Mouse (Mus musculus) testis, postnatal 10 days (tissue): ENCODE measurements at regions not wholly inside any gene's neighbourhood (a gene's known extent, or its start where the extent isn't known, plus 50 kb on each side); places are given as distances from the start of the nearest gene placed in this dataset.

Experiments used
- DNase-seq: peaks from one replicate; pipeline ENCODE4 v3.0.0; 2021; ENCODE audit warnings: low spot score

- no peak for DNase-seq
These were observed 58.4 kb upstream of the Pced1b start for GRCm38 (mm10) chr15:97188545-97188944.

- no peak for DNase-seq
These were observed 59.1 kb upstream of the Pced1b start for GRCm38 (mm10) chr15:97187831-97188230.

- DNase-seq, result no peak
These were observed 60.9 kb upstream of the Pced1b start for GRCm38 (mm10) chr15:97186034-97186433.

GRCm38 (mm10) chr15:97182617-97183038 lies 64.3 kb upstream of the Pced1b start:
- no peak for DNase-seq

- DNase-seq, result no peak
These were observed 65.8 kb upstream of the Pced1b start for GRCm38 (mm10) chr15:97180970-97181669.

GRCm38 (mm10) chr15:97178286-97178685 lies 68.6 kb upstream of the Pced1b start:
- no peak for DNase-seq

- no peak for DNase-seq
These were observed 69.1 kb upstream of the Pced1b start for GRCm38 (mm10) chr15:97177806-97178205.

- DNase-seq, result no peak
These were observed 71.9 kb upstream of the Pced1b start for GRCm38 (mm10) chr15:97174989-97175388.

GRCm38 (mm10) chr15:97173233-97173632 lies 73.7 kb upstream of the Pced1b start:
- DNase-seq, result no peak

- no peak for DNase-seq
These were observed 76.8 kb upstream of the Pced1b start for GRCm38 (mm10) chr15:97170074-97170473.

GRCm38 (mm10) chr15:97169381-97169780 lies 77.5 kb upstream of the Pced1b start:
- DNase-seq, result no peak

- DNase-seq, result no peak
These were observed 79.8 kb upstream of the Pced1b start for GRCm38 (mm10) chr15:97167116-97167515.

GRCm38 (mm10) chr15:97164616-97165015 lies 82.3 kb upstream of the Pced1b start:
- no peak for DNase-seq

GRCm38 (mm10) chr15:97163971-97164370 lies 82.9 kb upstream of the Pced1b start:
- no peak for DNase-seq

- DNase-seq, result no peak
These were observed 83.8 kb upstream of the Pced1b start for GRCm38 (mm10) chr15:97163090-97163489.

- DNase-seq, result no peak
These were observed 84.6 kb upstream of the Pced1b start for GRCm38 (mm10) chr15:97162305-97162704.

GRCm38 (mm10) chr15:97161530-97161929 lies 85.4 kb upstream of the Pced1b start:
- DNase-seq, result no peak

- DNase-seq, result no peak
These were observed 94.6 kb upstream of the Pced1b start for GRCm38 (mm10) chr15:97152354-97152753.

- no peak for DNase-seq
These were observed 95.1 kb upstream of the Pced1b start for GRCm38 (mm10) chr15:97151793-97152192.

- no peak for DNase-seq
These were observed 95.4 kb upstream of the Slc38a4 start for GRCm38 (mm10) chr15:97150983-97151735.

- DNase-seq, result no peak
These were observed 86.2 kb upstream of the Slc38a4 start for GRCm38 (mm10) chr15:97141958-97142357.

GRCm38 (mm10) chr15:97138265-97138664 lies 82.5 kb upstream of the Slc38a4 start:
- DNase-seq, result no peak

- peak; percentile 62 for DNase-seq
These were observed 79.5 kb upstream of the Slc38a4 start for GRCm38 (mm10) chr15:97135291-97135690.

GRCm38 (mm10) chr15:97127771-97128170 lies 72.0 kb upstream of the Slc38a4 start:
- no peak for DNase-seq
